Comparison of ENCODE assay signal across 12 mouse cellular contexts in the genomic region with DNA sequence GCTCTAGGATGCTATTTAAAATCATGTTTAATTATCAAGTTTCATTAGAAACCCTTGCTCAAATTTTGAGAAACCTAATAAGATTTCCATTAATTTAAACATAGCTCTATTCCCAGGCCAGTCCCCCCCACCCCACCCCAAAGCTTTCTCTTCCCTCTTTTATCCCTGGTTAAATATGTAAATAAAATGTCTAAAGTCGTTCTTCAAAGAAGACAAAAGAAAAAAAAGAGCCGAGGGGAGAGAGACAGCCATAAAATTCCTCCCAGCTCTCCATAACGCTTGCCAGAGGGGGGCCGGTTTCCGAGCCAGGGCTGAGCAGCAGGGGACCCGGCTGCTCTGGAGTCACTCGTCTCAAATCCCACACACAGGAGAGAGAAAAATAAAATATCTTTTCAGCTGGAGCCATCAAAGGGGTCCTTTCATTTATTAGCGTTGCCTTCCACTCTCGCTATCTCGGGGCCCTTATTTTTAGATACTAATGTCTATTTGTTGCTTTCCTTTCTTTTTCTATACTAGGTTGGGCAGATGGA. TPM values are rescaled to one million over a fixed set of nuclear protein-coding genes. Genes with fewer than 3 reads are reported as not detected.
DNase-seq lines count a peak whose midpoint lies in the region; ATAC-seq and TF ChIP-seq lines count a peak whose summit lies in the region.
"Had no signal": no experiment of that assay in that cellular context is flagged by ENCODE, and none has a peak within 500 bp of the region (broad histone marks: within the 10 kb centered on the region; RNA-seq: fewer than 3 reads in every experiment).

No protein-coding gene starts in this region.

- no peak overlapping the region for H3K27ac ChIP-seq in intestine, embryonic 15.5 days
- H3K27ac ChIP-seq in intestine, embryonic 16.5 days (ENCODE audit: low read length) = no peak overlapping the region
- H3K27ac ChIP-seq in embryonic facial prominence, embryonic 14.5 days (replicated peaks; ENCODE audit: low read depth, low read length) = peak overlapping the region; percentile 58; the same call in 1 of the 2 replicates
- peak overlapping the region; percentile 85 for H3K27ac ChIP-seq in hindbrain, embryonic 13.5 days
- no peak overlapping the region; the same call in 1 of the 2 replicates for H3K27ac ChIP-seq in midbrain, postnatal 0 days (ENCODE audit: low read depth, low read length)
- H3K27ac ChIP-seq: liver, embryonic 13.5 days had no signal

- no peak for TF ChIP-seq CTCF in midbrain, postnatal 0 days (IDR thresholded peaks at IDR 0.05)

- peak overlapping the region; percentile 98 for H3K4me2 ChIP-seq in intestine, embryonic 15.5 days (replicated peaks)
- no peak overlapping the region for H3K4me2 ChIP-seq in intestine, embryonic 16.5 days (ENCODE audit: low read depth, low read length)
- peak overlapping the region; percentile 93 for H3K4me2 ChIP-seq in embryonic facial prominence, embryonic 14.5 days (ENCODE audit: low read depth, low read length)
- H3K4me2 ChIP-seq in hindbrain, embryonic 13.5 days = peak overlapping the region; percentile 92
- H3K4me2 ChIP-seq in midbrain, postnatal 0 days (ENCODE audit: low read depth, low read length, poor library complexity, severe bottlenecking) = peak overlapping the region; percentile 88
- H3K4me2 ChIP-seq: liver, embryonic 13.5 days had no signal

- no peaks in the 10 kb centered on the region for H3K36me3 ChIP-seq in intestine, embryonic 15.5 days
- H3K36me3 ChIP-seq in intestine, embryonic 16.5 days (ENCODE audit: control insufficient read depth, insufficient read depth, low read length) = no peaks in the 10 kb centered on the region
- H3K36me3 ChIP-seq in embryonic facial prominence, embryonic 14.5 days (ENCODE audit: control insufficient read depth, insufficient read depth, low read length) = no peaks in the 10 kb centered on the region
- no peaks in the 10 kb centered on the region for H3K36me3 ChIP-seq in hindbrain, embryonic 13.5 days
- H3K36me3 ChIP-seq in midbrain, postnatal 0 days (ENCODE audit: insufficient read depth, low read length) = no peaks in the 10 kb centered on the region
- H3K36me3 ChIP-seq: liver, embryonic 13.5 days had no signal

- H3K4me1 ChIP-seq in intestine, embryonic 15.5 days (replicated peaks) = peaks cover 32% of the 10 kb centered on the region
- H3K4me1 ChIP-seq in intestine, embryonic 16.5 days (ENCODE audit: control insufficient read depth, insufficient read depth, low read length) = peaks cover 30% of the 10 kb centered on the region
- H3K4me1 ChIP-seq in embryonic facial prominence, embryonic 14.5 days (ENCODE audit: control insufficient read depth, insufficient read depth, low read length) = peaks cover 19% of the 10 kb centered on the region
- peaks cover 61% of the 10 kb centered on the region for H3K4me1 ChIP-seq in hindbrain, embryonic 13.5 days (replicated peaks)
- H3K4me1 ChIP-seq in midbrain, postnatal 0 days (ENCODE audit: insufficient read depth, low read length) = 0 out of 2 replicates have a peak, but pooled peaks cover 3% of the 10 kb centered on the region

- ATAC-seq in intestine, embryonic 15.5 days = no peak
- no peak for ATAC-seq in intestine, embryonic 16.5 days
- no peak for ATAC-seq in embryonic facial prominence, embryonic 14.5 days (ENCODE audit: low read depth)
- no peak for ATAC-seq in hindbrain, embryonic 13.5 days (ENCODE audit: low FRiP score)
- ATAC-seq in midbrain, postnatal 0 days (ENCODE audit: low FRiP score) = no peak

- DNase-seq in embryonic facial prominence, embryonic 14.5 days (ENCODE audit: low spot score) = no peak
- DNase-seq in midbrain, postnatal 0 days (ENCODE audit: low spot score) = no peak
- no peak for DNase-seq in layer of hippocampus, postnatal 14 days (ENCODE audit: low spot score in 2 of 2)
- DNase-seq in ovary, postnatal 14 days (ENCODE audit: low spot score) = no peak
- no peak for DNase-seq in yolk sac, embryonic 10.5 days (ENCODE audit: low spot score)
- DNase-seq: liver, embryonic 13.5 days had no signal

- no peak overlapping the region for H3K9ac ChIP-seq in intestine, embryonic 15.5 days
- H3K9ac ChIP-seq in intestine, embryonic 16.5 days (ENCODE audit: low read depth, low read length) = no peak overlapping the region
- H3K9ac ChIP-seq in embryonic facial prominence, embryonic 14.5 days (ENCODE audit: low read depth, low read length) = peak overlapping the region; percentile 83
- no peak overlapping the region for H3K9ac ChIP-seq in hindbrain, embryonic 13.5 days
- H3K9ac ChIP-seq in midbrain, postnatal 0 days (replicated peaks; ENCODE audit: low read length, poor library complexity, severe bottlenecking) = no peak overlapping the region
- H3K9ac ChIP-seq: liver, embryonic 13.5 days had no signal

- H3K9me3 ChIP-seq in intestine, embryonic 15.5 days = no peaks in the 10 kb centered on the region
- H3K9me3 ChIP-seq in intestine, embryonic 16.5 days (ENCODE audit: control insufficient read depth, low read length) = no peaks in the 10 kb centered on the region
- H3K9me3 ChIP-seq in embryonic facial prominence, embryonic 14.5 days (ENCODE audit: control insufficient read depth, low read length) = no peaks in the 10 kb centered on the region
- no peaks in the 10 kb centered on the region for H3K9me3 ChIP-seq in hindbrain, embryonic 13.5 days
- no peaks in the 10 kb centered on the region for H3K9me3 ChIP-seq in midbrain, postnatal 0 days (ENCODE audit: low read length)
- H3K9me3 ChIP-seq: liver, embryonic 13.5 days had no signal

- 6% methylated on average over 10 of the region's 10 CpGs for WGBS in intestine, embryonic 15.5 days
- 8% methylated on average over 10 of the region's 10 CpGs for WGBS in intestine, embryonic 16.5 days
- WGBS in embryonic facial prominence, embryonic 14.5 days = 2% methylated on average over 10 of the region's 10 CpGs
- 1% methylated on average over 10 of the region's 10 CpGs for WGBS in hindbrain, embryonic 13.5 days
- WGBS in midbrain, postnatal 0 days = 5% methylated on average over 10 of the region's 10 CpGs

- H3K4me3 ChIP-seq in intestine, embryonic 15.5 days (replicated peaks) = no peak overlapping the region
- H3K4me3 ChIP-seq in intestine, embryonic 16.5 days (ENCODE audit: low read length) = no peak overlapping the region
- H3K4me3 ChIP-seq in embryonic facial prominence, embryonic 14.5 days (ENCODE audit: low read depth, low read length) = peak overlapping the region; percentile 78
- peak overlapping the region; percentile 68 for H3K4me3 ChIP-seq in hindbrain, embryonic 13.5 days
- H3K4me3 ChIP-seq in midbrain, postnatal 0 days (ENCODE audit: low read depth, low read length) = peak overlapping the region; percentile 60; the same call in 1 of the 2 replicates
- H3K4me3 ChIP-seq: liver, embryonic 13.5 days; myocyte had no signal

- peaks cover 46% of the 10 kb centered on the region for H3K27me3 ChIP-seq in intestine, embryonic 15.5 days (replicated peaks)
- H3K27me3 ChIP-seq in intestine, embryonic 16.5 days (replicated peaks; ENCODE audit: control insufficient read depth, insufficient read depth, low read length) = peaks cover 57% of the 10 kb centered on the region
- peaks cover 25% of the 10 kb centered on the region for H3K27me3 ChIP-seq in embryonic facial prominence, embryonic 14.5 days (replicated peaks; ENCODE audit: control insufficient read depth, insufficient read depth, low read length)
- peaks cover 38% of the 10 kb centered on the region for H3K27me3 ChIP-seq in hindbrain, embryonic 13.5 days
- peaks cover 20% of the 10 kb centered on the region for H3K27me3 ChIP-seq in midbrain, postnatal 0 days (ENCODE audit: insufficient read depth, low read length)

RNA-seq across cellular contexts. Expression of a gene that starts 2.4 kb away (rescaled TPM):
- polyA plus RNA-seq in intestine, embryonic 15.5 days (2015; fragmentation: Nextera tagmentation; extraction: Ambion mirVana) = 0.90 and 1.0 TPM in 2 replicates
- 0.47 and 0.53 TPM in 2 replicates for polyA plus RNA-seq in intestine, embryonic 16.5 days (2015; fragmentation: Nextera tagmentation; extraction: Ambion mirVana)
- 4.7 and 7.6 TPM in 2 replicates for polyA plus RNA-seq in embryonic facial prominence, embryonic 14.5 days (2014; fragmentation: Nextera tagmentation; extraction: Ambion mirVana)
- polyA plus RNA-seq in hindbrain, embryonic 13.5 days (2015; fragmentation: Nextera tagmentation; extraction: Ambion mirVana) = 6.1 and 8.1 TPM in 2 replicates
- 19.6 and 20.8 TPM in 2 replicates for total RNA-seq in midbrain, postnatal 0 days (2014; rRNA removed)
- 2.7 and 3.3 TPM in 2 replicates for polyA plus RNA-seq in midbrain, postnatal 0 days (2015; fragmentation: Nextera tagmentation; extraction: Ambion mirVana)
- 1 to 10 TPM; 1.5 to 2.9 TPM for total RNA-seq in layer of hippocampus, postnatal 14 days (2021)
- total RNA-seq: hematopoietic stem cell, adult 5-6 weeks; MEL had no signal
- polyA plus RNA-seq: myocyte had no signal

Comparison
In these comparisons a context has a peak if more than half of its experiments do, and no peak if none do; other contexts are left out.
1. H3K27ac ChIP-seq: peak in embryonic facial prominence, embryonic 14.5 days (single experiment) and hindbrain, embryonic 13.5 days (single experiment); none in intestine, embryonic 15.5 days (single experiment), intestine, embryonic 16.5 days (single experiment) and midbrain, postnatal 0 days (single experiment).
2. H3K4me3 ChIP-seq: peak in embryonic facial prominence, embryonic 14.5 days (single experiment), hindbrain, embryonic 13.5 days (single experiment) and midbrain, postnatal 0 days (single experiment); none in intestine, embryonic 15.5 days (single experiment) and intestine, embryonic 16.5 days (single experiment).